Mouse (Mus musculus): ENCODE results near the gene Zfp609. TPM values are rescaled to one million over a fixed set of nuclear protein-coding genes. Genes with fewer than 3 reads are reported as not detected.

Gene Zfp609
- polyA plus RNA-seq, 1 experiment, result 9.2 TPM

GRCm38 (mm10) chr9:65762728-65763127, 64.6 kb downstream of the Zfp609 start:
- DNase-seq (ENCODE audit: low spot score), result no peak

GRCm38 (mm10) chr9:65759992-65760391, 67.4 kb downstream of the Zfp609 start:
- no peak for DNase-seq (ENCODE audit: low spot score)

GRCm38 (mm10) chr9:65759256-65759655, 68.1 kb downstream of the Zfp609 start:
- no peak for DNase-seq (ENCODE audit: low spot score)

- no peak for DNase-seq (ENCODE audit: low spot score)
Measured at GRCm38 (mm10) chr9:65757826-65758225, 69.5 kb downstream of the Zfp609 start.

GRCm38 (mm10) chr9:65755673-65756375, 71.5 kb downstream of the Zfp609 start:
- no peak for DNase-seq (ENCODE audit: low spot score)

GRCm38 (mm10) chr9:65755164-65755563, 72.2 kb downstream of the Zfp609 start:
- no peak for DNase-seq (ENCODE audit: low spot score)

- no peak for DNase-seq (ENCODE audit: low spot score)
Measured at GRCm38 (mm10) chr9:65752632-65753031, 74.7 kb downstream of the Zfp609 start.

GRCm38 (mm10) chr9:65751906-65752305, 75.5 kb downstream of the Zfp609 start:
- no peak for DNase-seq (ENCODE audit: low spot score)

- DNase-seq (ENCODE audit: low spot score), result no peak
Measured at GRCm38 (mm10) chr9:65748102-65748501, 79.3 kb downstream of the Zfp609 start.

- DNase-seq (ENCODE audit: low spot score), result no peak
Measured at GRCm38 (mm10) chr9:65746479-65746878, 80.9 kb downstream of the Zfp609 start.

GRCm38 (mm10) chr9:65745456-65745855, 81.9 kb downstream of the Zfp609 start:
- no peak for DNase-seq (ENCODE audit: low spot score)

GRCm38 (mm10) chr9:65744171-65745082, 82.9 kb downstream of the Zfp609 start:
- no peak for DNase-seq (ENCODE audit: low spot score)

- DNase-seq (ENCODE audit: low spot score), result no peak
Measured at GRCm38 (mm10) chr9:65743809-65744170, 83.6 kb downstream of the Zfp609 start.

- DNase-seq (ENCODE audit: low spot score), result no peak
Measured at GRCm38 (mm10) chr9:65743322-65743721, 84.0 kb downstream of the Zfp609 start.

GRCm38 (mm10) chr9:65742777-65743176, 84.6 kb downstream of the Zfp609 start:
- no peak for DNase-seq (ENCODE audit: low spot score)

- DNase-seq (ENCODE audit: low spot score), result no peak
Measured at GRCm38 (mm10) chr9:65741066-65741852, 86.1 kb downstream of the Zfp609 start.

GRCm38 (mm10) chr9:65734931-65735330, 92.4 kb downstream of the Zfp609 start:
- no peak for DNase-seq (ENCODE audit: low spot score)

- DNase-seq (ENCODE audit: low spot score), result no peak
Measured at GRCm38 (mm10) chr9:65728588-65728987, 98.8 kb downstream of the Zfp609 start.

- DNase-seq (ENCODE audit: low spot score), result no peak
Measured at GRCm38 (mm10) chr9:65727491-65727890, 99.9 kb downstream of the Zfp609 start.

- no peak for DNase-seq (ENCODE audit: low spot score)
Measured at GRCm38 (mm10) chr9:65726431-65726830, 100.9 kb downstream of the Zfp609 start.

- DNase-seq (ENCODE audit: low spot score), result no peak
Measured at GRCm38 (mm10) chr9:65725291-65725622, 102.1 kb downstream of the Zfp609 start.
